Mouse (Mus musculus) neural tube, embryonic 13.5 days (tissue): ENCODE results near the gene Hbb-y. TPM values are rescaled to one million over a fixed set of nuclear protein-coding genes. Genes with fewer than 3 reads are reported as not detected.
"Not testable (repeated sequence)": the region's sequence is repeated elsewhere in the genome, so short reads cannot be mapped to it uniquely, and the experiment has no call there.

Experiments used
- ATAC-seq: fragments of 200-750 bp; cut with Nextera tagmentation; 2 replicates; pipeline ENCODE4 v1.8.0; 2017; ENCODE audit warnings: low read depth, mild to moderate bottlenecking, moderate TSS enrichment, moderate library complexity
- H3K27ac ChIP-seq: fragments of 300-500 bp; sonication (generic); replicated peaks from 2 replicates; pipeline ENCODE4 v1.5.1; 2015; ENCODE audit warnings: moderate library complexity, mild to moderate bottlenecking, inconsistent platforms
- H3K27me3 ChIP-seq: fragments of 300-500 bp; sonication (generic); 2 replicates; pipeline ENCODE4 v1.6.1; 2015; ENCODE audit warnings: mild to moderate bottlenecking, inconsistent platforms
- H3K36me3 ChIP-seq: fragments of 300-500 bp; sonication (generic); 2 replicates; pipeline ENCODE4 v1.6.1; 2015; ENCODE audit warnings: mild to moderate bottlenecking, inconsistent platforms
- H3K4me1 ChIP-seq: fragments of 300-500 bp; sonication (generic); replicated peaks from 2 replicates; pipeline ENCODE4 v1.6.1; 2015; ENCODE audit warnings: inconsistent platforms
- H3K4me2 ChIP-seq: fragments of 300-500 bp; sonication (generic); 2 replicates; pipeline ENCODE4 v1.6.1; 2015; ENCODE audit warnings: inconsistent platforms, mild to moderate bottlenecking, moderate library complexity
- H3K4me3 ChIP-seq: fragments of 300-500 bp; sonication (generic); 2 replicates; pipeline ENCODE4 v1.5.1; 2015; ENCODE audit warnings: mild to moderate bottlenecking, inconsistent platforms
- H3K9ac ChIP-seq: fragments of 300-500 bp; sonication (generic); 2 replicates; pipeline ENCODE4 v1.6.1; 2015; ENCODE audit warnings: moderate library complexity, mild to moderate bottlenecking, inconsistent platforms
- H3K9me3 ChIP-seq: fragments of 300-500 bp; sonication (generic); 2 replicates; pipeline ENCODE4 v1.6.1; 2016; ENCODE audit warnings: inconsistent platforms
- WGBS: fragments of 180-500 bp; shearing (Covaris S2); methylation state at CpG from one replicate; pipeline ENCODE4 v1.1.7; 2015; 5-methylcytosine and 5-hydroxymethylcytosine counted together
- polyA plus RNA-seq: library from polyadenylated mRNA; unstranded; fragments of >200 nt; fragmentation: Nextera tagmentation; extraction: Ambion mirVana; gene quantifications from 2 replicates; pipeline ENCODE4 v1.2.1, GENCODE M21; 2015

Gene Hbb-y
- polyA plus RNA-seq, 1 experiment from 2014 or later: 3,874 TPM

- 81% methylated on average over 2 of the region's 2 CpGs for WGBS
- no peak for ATAC-seq
- Histone ChIP-seq H3K9me3 (no peaks in the 10 kb centered on the region), H3K4me3 (no peak within 1 kb of the TSS), H3K4me1 (no peaks in the 10 kb centered on the region), H3K27me3 (no peaks in the 10 kb centered on the region), H3K27ac (no peak within 1 kb of the TSS), H3K9ac (no peak within 1 kb of the TSS), H3K36me3 (no peaks in the 10 kb centered on the region), H3K4me2 (no peak within 1 kb of the TSS)
Measured at GRCm38 (mm10) chr7:103843034-103843433, 10.0 kb downstream of the Hbb-y start, which contains the start of gene Hbb-bh1. TSS of gene Hbb-bh1 (minus strand) at chr7:103843164.

GRCm38 (mm10) chr7:103840268-103840667, 12.7 kb downstream of the Hbb-y start, which contains the start of gene Hbb-bh2:
TSS of gene Hbb-bh2 (minus strand) at chr7:103840520.
- no peaks in the 10 kb centered on the region for H3K4me1 ChIP-seq
- no peak for ATAC-seq
- H3K36me3 ChIP-seq: no peaks in the 10 kb centered on the region
- H3K4me2 ChIP-seq: no peak within 1 kb of the TSS
- no peaks in the 10 kb centered on the region for H3K27me3 ChIP-seq
- H3K9ac ChIP-seq: no peak within 1 kb of the TSS
- no peak within 1 kb of the TSS for H3K27ac ChIP-seq
- WGBS: 65% methylated on average over 3 of the region's 3 CpGs
- H3K4me3 ChIP-seq: no peak within 1 kb of the TSS
- H3K9me3 ChIP-seq: no peaks in the 10 kb centered on the region

GRCm38 (mm10) chr7:103827808-103828207, 25.2 kb downstream of the Hbb-y start, which contains the start of gene Hbb-bs:
TSS of gene Hbb-bs (minus strand) at chr7:103828096.
- H3K27me3 ChIP-seq: no peaks in the 10 kb centered on the region
- H3K9me3 ChIP-seq: no peaks in the 10 kb centered on the region
- H3K4me3 ChIP-seq: no peak within 1 kb of the TSS
- no peak within 1 kb of the TSS for H3K9ac ChIP-seq
- 90% methylated on average over 4 of the region's 4 CpGs for WGBS
- no peaks in the 10 kb centered on the region for H3K4me1 ChIP-seq
- ATAC-seq: no peak
- H3K36me3 ChIP-seq: no peaks in the 10 kb centered on the region
- no peak within 1 kb of the TSS for H3K27ac ChIP-seq
- H3K4me2 ChIP-seq: no peak within 1 kb of the TSS

- no CpG with 5 or more reads among the region's 2 CpGs for WGBS
- H3K36me3 ChIP-seq, H3K4me2 ChIP-seq, H3K27me3 ChIP-seq, ATAC-seq, H3K4me1 ChIP-seq, H3K9ac ChIP-seq, H3K9me3 ChIP-seq, H3K27ac ChIP-seq, H3K4me3 ChIP-seq: not testable (repeated sequence)
Measured at GRCm38 (mm10) chr7:103827139-103827538, 25.9 kb downstream of the Hbb-y start.

- H3K9me3 ChIP-seq: no peaks in the 10 kb centered on the region
- H3K9ac ChIP-seq: no peak overlapping the region
- no peak for ATAC-seq
- H3K4me2 ChIP-seq: no peak overlapping the region
- 48% methylated on average over 3 of the region's 3 CpGs for WGBS
- no peaks in the 10 kb centered on the region for H3K36me3 ChIP-seq
- no peaks in the 10 kb centered on the region for H3K4me1 ChIP-seq
- no peaks in the 10 kb centered on the region for H3K27me3 ChIP-seq
- H3K27ac ChIP-seq: no peak overlapping the region
- no peak overlapping the region for H3K4me3 ChIP-seq
Measured at GRCm38 (mm10) chr7:103826255-103826887, 26.6 kb downstream of the Hbb-y start.

- H3K4me3 ChIP-seq: no peak overlapping the region
- no peak overlapping the region for H3K9ac ChIP-seq
- ATAC-seq: no peak
- H3K9me3 ChIP-seq: no peaks in the 10 kb centered on the region
- no peaks in the 10 kb centered on the region for H3K27me3 ChIP-seq
- no peaks in the 10 kb centered on the region for H3K36me3 ChIP-seq
- no peak overlapping the region for H3K4me2 ChIP-seq
- H3K4me1 ChIP-seq: no peaks in the 10 kb centered on the region
- H3K27ac ChIP-seq: no peak overlapping the region
- WGBS: 94% methylated on average over 3 of the region's 3 CpGs
Measured at GRCm38 (mm10) chr7:103825536-103826254, 27.3 kb downstream of the Hbb-y start.

- 94% methylated on average over 2 of the region's 2 CpGs for WGBS
- no peak overlapping the region for H3K4me3 ChIP-seq
Measured at GRCm38 (mm10) chr7:103824597-103824996, 28.4 kb downstream of the Hbb-y start.

GRCm38 (mm10) chr7:103815085-103815484, 37.9 kb downstream of the Hbb-y start:
- H3K27ac ChIP-seq, H3K4me2 ChIP-seq, H3K36me3 ChIP-seq, H3K27me3 ChIP-seq, H3K9ac ChIP-seq, ATAC-seq, H3K4me3 ChIP-seq, H3K9me3 ChIP-seq, H3K4me1 ChIP-seq: not testable (repeated sequence)
- 50% methylated on average over 1 of the region's 2 CpGs for WGBS

More at GRCm38 (mm10) chr7:103824597-103824996, 28.4 kb downstream of the Hbb-y start:
- ATAC-seq: no peak
- Histone ChIP-seq H3K4me2 (no peak overlapping the region), H3K4me1 (no peaks in the 10 kb centered on the region), H3K9ac (no peak overlapping the region), H3K36me3 (no peaks in the 10 kb centered on the region), H3K27ac (no peak overlapping the region), H3K9me3 (no peaks in the 10 kb centered on the region), H3K27me3 (no peaks in the 10 kb centered on the region)

GRCm38 (mm10) chr7:103813766-103814165, 39.2 kb downstream of the Hbb-y start, which contains the start of gene Hbb-bt:
TSS of gene Hbb-bt (minus strand) at chr7:103813996.
- no peak for ATAC-seq
- no peaks in the 10 kb centered on the region for H3K4me1 ChIP-seq
- WGBS: 92% methylated on average over 3 of the region's 3 CpGs

GRCm38 (mm10) chr7:103813152-103813551, 39.9 kb downstream of the Hbb-y start:
- not testable (repeated sequence) for H3K4me1 ChIP-seq, H3K9ac ChIP-seq, H3K27ac ChIP-seq, H3K36me3 ChIP-seq, H3K27me3 ChIP-seq, H3K9me3 ChIP-seq, ATAC-seq, H3K4me3 ChIP-seq, H3K4me2 ChIP-seq
- WGBS: no CpG with 5 or more reads among the region's 3 CpGs

More at GRCm38 (mm10) chr7:103813766-103814165, 39.2 kb downstream of the Hbb-y start, which contains the start of gene Hbb-bt:
- Histone ChIP-seq H3K36me3 (no peaks in the 10 kb centered on the region), H3K4me3 (no peak within 1 kb of the TSS), H3K9me3 (no peaks in the 10 kb centered on the region), H3K27me3 (no peaks in the 10 kb centered on the region), H3K27ac (no peak within 1 kb of the TSS), H3K9ac (no peak within 1 kb of the TSS), H3K4me2 (no peak within 1 kb of the TSS)

- WGBS: 74% methylated on average over 1 of the region's 1 CpGs
- Histone ChIP-seq H3K9me3 (no peaks in the 10 kb centered on the region), H3K4me1 (no peaks in the 10 kb centered on the region), H3K4me2 (no peak overlapping the region), H3K9ac (no peak overlapping the region), H3K4me3 (no peak overlapping the region), H3K27ac (no peak overlapping the region), H3K36me3 (no peaks in the 10 kb centered on the region), H3K27me3 (no peaks in the 10 kb centered on the region)
- ATAC-seq: no peak
Measured at GRCm38 (mm10) chr7:103812174-103812573, 40.8 kb downstream of the Hbb-y start.

GRCm38 (mm10) chr7:103811223-103811845, 41.7 kb downstream of the Hbb-y start:
- H3K9me3 ChIP-seq: no peaks in the 10 kb centered on the region
- H3K27ac ChIP-seq: no peak overlapping the region
- H3K4me2 ChIP-seq: no peak overlapping the region
- no peak for ATAC-seq
- H3K27me3 ChIP-seq: no peaks in the 10 kb centered on the region
- no peaks in the 10 kb centered on the region for H3K4me1 ChIP-seq
- WGBS: 93% methylated on average over 1 of the region's 1 CpGs
- H3K36me3 ChIP-seq: no peaks in the 10 kb centered on the region
- H3K4me3 ChIP-seq: no peak overlapping the region
- H3K9ac ChIP-seq: no peak overlapping the region
